Mouse (Mus musculus): ENCODE measurements around the gene Megf6. TPM values are rescaled to one million over a fixed set of nuclear protein-coding genes. Genes with fewer than 3 reads are reported as not detected.
A peak's percentile ranks its signal among the peaks of the same experiment; 100 is the strongest.

The Megf6 gene
- polyA plus RNA-seq, 1 experiment from 2014 or later, result 9.5 TPM

GRCm38 (mm10) chr4:154141009-154141867 is 29.3 kb upstream of the Megf6 start:
- no peaks in the 10 kb centered on the region for H3K36me3 ChIP-seq (replicated peaks)
- H3K27me3 ChIP-seq (replicated peaks), result peaks cover 50% of the 10 kb centered on the region
- peaks cover 36% of the 10 kb centered on the region for H3K4me1 ChIP-seq
- H3K9me3 ChIP-seq, result no peaks in the 10 kb centered on the region
- H3K27ac ChIP-seq, result no peak overlapping the region
- peak overlapping the region; percentile 97 for H3K4me3 ChIP-seq
- no peak overlapping the region for H3K9ac ChIP-seq
- ATAC-seq (replicated peaks), result no peak
- 2% methylated on average over 42 of the region's 42 CpGs for WGBS
- peak overlapping the region; percentile 94 for H3K4me2 ChIP-seq

- WGBS, result 2% methylated on average over 49 of the region's 49 CpGs
These were observed 28.1 kb upstream of the Megf6 start, which contains the start of gene Wrap73 for GRCm38 (mm10) chr4:154142211-154143040. Gene Wrap73, plus strand, starts transcription at chr4:154142372.

GRCm38 (mm10) chr4:154144712-154145111 is 25.8 kb upstream of the Megf6 start:
- Histone ChIP-seq H3K9me3 (no peaks in the 10 kb centered on the region), H3K27ac (no peak overlapping the region), H3K9ac (no peak overlapping the region), H3K27me3 (replicated peaks) (peaks cover 15% of the 10 kb centered on the region), H3K4me1 (peaks cover 31% of the 10 kb centered on the region), H3K4me2 (no peak overlapping the region), H3K36me3 (replicated peaks) (peaks cover 16% of the 10 kb centered on the region; the same call in 1 of the 2 replicates), H3K4me3 (no peak overlapping the region)
- no peak for ATAC-seq (replicated peaks)
- WGBS, result 79% methylated on average over 3 of the region's 3 CpGs

More at GRCm38 (mm10) chr4:154142211-154143040, 28.1 kb upstream of the Megf6 start, which contains the start of gene Wrap73:
- Histone ChIP-seq H3K4me2 (peak within 1 kb of the TSS; percentile 94), H3K36me3 (replicated peaks) (peaks cover 8% of the 10 kb centered on the region; the same call in 1 of the 2 replicates), H3K27ac (peak within 1 kb of the TSS; percentile 87), H3K4me3 (peak within 1 kb of the TSS; percentile 97), H3K4me1 (peaks cover 36% of the 10 kb centered on the region), H3K9me3 (no peaks in the 10 kb centered on the region), H3K27me3 (replicated peaks) (peaks cover 38% of the 10 kb centered on the region), H3K9ac (peak within 1 kb of the TSS; percentile 59)
- peak; percentile 97 for ATAC-seq (replicated peaks)

- H3K9ac ChIP-seq, result no peak overlapping the region
- H3K9me3 ChIP-seq, result no peaks in the 10 kb centered on the region
- peaks cover under 1% of the 10 kb centered on the region; the same call in 1 of the 2 replicates for H3K27me3 ChIP-seq (replicated peaks)
- H3K4me1 ChIP-seq, result peaks cover 14% of the 10 kb centered on the region
- no peak overlapping the region for H3K4me2 ChIP-seq
- peaks cover 28% of the 10 kb centered on the region; the same call in 1 of the 2 replicates for H3K36me3 ChIP-seq (replicated peaks)
- 85% methylated on average over 10 of the region's 10 CpGs for WGBS
- no peak overlapping the region for H3K27ac ChIP-seq
- H3K4me3 ChIP-seq, result no peak overlapping the region
- no peak for ATAC-seq (replicated peaks)
These were observed 24.2 kb upstream of the Megf6 start for GRCm38 (mm10) chr4:154146342-154146741.

- no peak overlapping the region for H3K4me3 ChIP-seq
- H3K9me3 ChIP-seq, result no peaks in the 10 kb centered on the region
- no peak for ATAC-seq (replicated peaks)
- H3K4me1 ChIP-seq, result peaks cover 7% of the 10 kb centered on the region
- H3K4me2 ChIP-seq, result no peak overlapping the region
- WGBS, result 72% methylated on average over 11 of the region's 11 CpGs
- H3K36me3 ChIP-seq (replicated peaks), result peaks cover 54% of the 10 kb centered on the region
- H3K9ac ChIP-seq, result no peak overlapping the region
- no peak overlapping the region for H3K27ac ChIP-seq
- no peaks in the 10 kb centered on the region for H3K27me3 ChIP-seq (replicated peaks)
These were observed 16.4 kb upstream of the Megf6 start for GRCm38 (mm10) chr4:154154104-154154503.

GRCm38 (mm10) chr4:154156050-154156449 is 14.5 kb upstream of the Megf6 start:
- WGBS, result 83% methylated on average over 7 of the region's 7 CpGs
- Histone ChIP-seq H3K4me2 (no peak overlapping the region), H3K4me3 (no peak overlapping the region), H3K4me1 (peaks cover 17% of the 10 kb centered on the region), H3K27me3 (replicated peaks) (no peaks in the 10 kb centered on the region), H3K36me3 (replicated peaks) (peaks cover 40% of the 10 kb centered on the region), H3K27ac (no peak overlapping the region), H3K9ac (no peak overlapping the region), H3K9me3 (no peaks in the 10 kb centered on the region)
- no peak for ATAC-seq (replicated peaks)

- ATAC-seq (replicated peaks), result no peak
- Histone ChIP-seq H3K27ac (no peak overlapping the region), H3K4me2 (no peak overlapping the region), H3K9me3 (no peaks in the 10 kb centered on the region), H3K4me1 (peaks cover 23% of the 10 kb centered on the region), H3K27me3 (replicated peaks) (no peaks in the 10 kb centered on the region), H3K36me3 (replicated peaks) (peaks cover 29% of the 10 kb centered on the region), H3K4me3 (no peak overlapping the region), H3K9ac (no peak overlapping the region)
- WGBS, result 94% methylated on average over 14 of the region's 14 CpGs
These were observed 12.4 kb upstream of the Megf6 start for GRCm38 (mm10) chr4:154157970-154158662.

GRCm38 (mm10) chr4:154159002-154159401 is 11.5 kb upstream of the Megf6 start:
- Histone ChIP-seq H3K4me1 (peaks cover 23% of the 10 kb centered on the region), H3K4me2 (peak overlapping the region; percentile 88), H3K36me3 (replicated peaks) (peaks cover 29% of the 10 kb centered on the region), H3K4me3 (0 out of 2 replicates have a peak overlapping the region, but pooled peaks have one; percentile 96), H3K9me3 (no peaks in the 10 kb centered on the region), H3K27me3 (replicated peaks) (no peaks in the 10 kb centered on the region), H3K27ac (no peak overlapping the region), H3K9ac (no peak overlapping the region)
- ATAC-seq (replicated peaks), result no peak
- 20% methylated on average over 6 of the region's 6 CpGs for WGBS

GRCm38 (mm10) chr4:154159961-154160537 is 10.5 kb upstream of the Megf6 start:
- H3K9ac ChIP-seq, result peak overlapping the region; percentile 86
- peak overlapping the region; percentile 84 for H3K27ac ChIP-seq
- H3K4me2 ChIP-seq, result peak overlapping the region; percentile 88
- peaks cover 23% of the 10 kb centered on the region for H3K4me1 ChIP-seq
- 1% methylated on average over 37 of the region's 47 CpGs for WGBS
- H3K4me3 ChIP-seq, result peak overlapping the region; percentile 96
- peak; percentile 70 for ATAC-seq (replicated peaks)
- H3K36me3 ChIP-seq (replicated peaks), result peaks cover 29% of the 10 kb centered on the region
- no peaks in the 10 kb centered on the region for H3K9me3 ChIP-seq
- H3K27me3 ChIP-seq (replicated peaks), result no peaks in the 10 kb centered on the region

- peak; percentile 98 for ATAC-seq (replicated peaks)
- no peaks in the 10 kb centered on the region for H3K27me3 ChIP-seq (replicated peaks)
- H3K9me3 ChIP-seq, result no peaks in the 10 kb centered on the region
- peak within 1 kb of the TSS; percentile 88 for H3K4me2 ChIP-seq
- H3K36me3 ChIP-seq (replicated peaks), result peaks cover 27% of the 10 kb centered on the region
- peak within 1 kb of the TSS; percentile 96 for H3K4me3 ChIP-seq
- H3K27ac ChIP-seq, result peak within 1 kb of the TSS; percentile 84
- WGBS, result under 1% methylated on average over 59 of the region's 75 CpGs
- peak within 1 kb of the TSS; percentile 86 for H3K9ac ChIP-seq
- H3K4me1 ChIP-seq, result peaks cover 23% of the 10 kb centered on the region
These were observed 9.8 kb upstream of the Megf6 start, which contains the start of gene Tprgl for GRCm38 (mm10) chr4:154160538-154161390. Gene Tprgl, minus strand, starts transcription at chr4:154160666.

- Histone ChIP-seq H3K27ac (no peak overlapping the region), H3K9ac (no peak overlapping the region), H3K4me1 (peaks cover 23% of the 10 kb centered on the region), H3K27me3 (replicated peaks) (no peaks in the 10 kb centered on the region), H3K9me3 (no peaks in the 10 kb centered on the region), H3K4me3 (no peak overlapping the region), H3K4me2 (no peak overlapping the region), H3K36me3 (replicated peaks) (peaks cover 2% of the 10 kb centered on the region)
- ATAC-seq (replicated peaks), result no peak
- WGBS, result 14% methylated on average over 7 of the region's 7 CpGs
These were observed 7.2 kb upstream of the Megf6 start for GRCm38 (mm10) chr4:154163296-154163695.

Data from midbrain, embryonic 15.5 days (tissue).